Mouse (Mus musculus) CH12.LX (cell line): ENCODE measurements around the gene Trp63. TPM values are rescaled to one million over a fixed set of nuclear protein-coding genes. Genes with fewer than 3 reads are reported as not detected.

Source experiments
- DNase-seq: peaks from one replicate; pipeline ENCODE4 v3.0.0-alpha.2; 2013; ENCODE audit errors: extremely low read depth
- H3K27ac ChIP-seq: 2 replicates; pipeline ENCODE4 v1.5.1; 2012; ENCODE audit warnings: low read depth, mild to moderate bottlenecking, control low read depth, moderate library complexity; ENCODE audit not compliant: insufficient read depth
- H3K27me3 ChIP-seq: replicated peaks from 2 replicates; pipeline ENCODE3; 2012; ENCODE audit warnings: inconsistent platforms
- H3K36me3 ChIP-seq, 2 experiments: replicated peaks in 1 of 2; 2 replicates each; pipeline versions ENCODE3 to v1.6.1; 2012; ENCODE audit warnings: inconsistent platforms in 1 of 2, low read length in 1 of 2, mild to moderate bottlenecking in 1 of 2, mixed read lengths in 1 of 2, moderate library complexity in 1 of 2; ENCODE audit not compliant: control insufficient read depth in 1 of 2, insufficient read depth in 1 of 2
- H3K4me1 ChIP-seq, 2 experiments: 2 replicates each; pipeline ENCODE4 v1.6.1; 2012; ENCODE audit warnings: inconsistent platforms in 1 of 2, moderate library complexity in 1 of 2; ENCODE audit not compliant: insufficient read depth in 2 of 2, control insufficient read depth in 1 of 2
- H3K4me2 ChIP-seq: 2 replicates; pipeline ENCODE4 v1.6.1; 2012; ENCODE audit warnings: low read depth, mild to moderate bottlenecking, control low read depth; ENCODE audit not compliant: poor library complexity, insufficient read depth, severe bottlenecking
- H3K4me3 ChIP-seq, 3 experiments: fragments of 150-350 bp in 1 of 3; sonication (generic) in 1 of 3; replicated peaks in 1 of 3; 2 replicates each; pipeline versions ENCODE3 to v1.5.1; 2011 to 2012; ENCODE audit warnings: low read depth in 2 of 3, low read length in 2 of 3, mild to moderate bottlenecking in 2 of 3, moderate library complexity in 2 of 3, control low read depth in 1 of 3, improper control_type of control experiment in 1 of 3, inconsistent platforms in 1 of 3, mixed read lengths in 1 of 3; ENCODE audit not compliant: poor library complexity in 1 of 3
- H3K79me2 ChIP-seq: replicated peaks from 2 replicates; pipeline ENCODE4 v1.6.1; 2012; ENCODE audit warnings: mild to moderate bottlenecking, moderate library complexity; ENCODE audit not compliant: control insufficient read depth, poor library complexity, insufficient read depth, severe bottlenecking; ENCODE audit errors: extremely low read depth
- H3K9ac ChIP-seq: 2 replicates; pipeline ENCODE4 v1.6.1; 2012; ENCODE audit warnings: low read depth, mild to moderate bottlenecking, control low read depth, moderate library complexity; ENCODE audit not compliant: insufficient read depth
- H3K9me3 ChIP-seq: replicated peaks from 2 replicates; pipeline ENCODE3; 2012; ENCODE audit warnings: low read length, inconsistent platforms, mixed read lengths
- BHLHE40 ChIP-seq: IDR thresholded peaks from 2 replicates; pipeline ENCODE4 v1.6.1; 2011; ENCODE audit warnings: mild to moderate bottlenecking, low read depth, low read length, improper control_type of control experiment
- CHD1 ChIP-seq: IDR thresholded peaks from 2 replicates; pipeline ENCODE4 v1.6.1; 2012; ENCODE audit warnings: low read depth, low read length, improper control_type of control experiment, inconsistent platforms
- CHD2 ChIP-seq: IDR thresholded peaks from 2 replicates; pipeline ENCODE4 v1.6.1; 2011; ENCODE audit warnings: low read length, improper control_type of control experiment
- CTCF ChIP-seq, 2 experiments: IDR thresholded peaks in 1 of 2; conservative IDR thresholded peaks in 1 of 2; 2 replicates each; pipeline ENCODE4 v1.5.1; 2011 to 2012; ENCODE audit warnings: low read depth in 2 of 2, low read length in 2 of 2, improper control_type of control experiment in 1 of 2, inconsistent platforms in 1 of 2, mild to moderate bottlenecking in 1 of 2, moderate library complexity in 1 of 2
- E2F4 ChIP-seq: IDR thresholded peaks from 2 replicates; pipeline ENCODE4 v1.6.1; 2011; ENCODE audit warnings: low read depth, low read length, improper control_type of control experiment; ENCODE audit not compliant: insufficient replicate concordance
- ELF1 ChIP-seq: IDR thresholded peaks from 2 replicates; pipeline ENCODE4 v1.6.1; 2014; ENCODE audit warnings: low read depth, mild to moderate bottlenecking, inconsistent platforms, low read length, improper control_type of control experiment
- EP300 ChIP-seq: IDR thresholded peaks from 2 replicates; pipeline ENCODE4 v1.6.1; 2011; ENCODE audit warnings: low read length, improper control_type of control experiment
- ETS1 ChIP-seq: conservative IDR thresholded peaks from 2 replicates; pipeline ENCODE4 v1.6.1; 2012; ENCODE audit warnings: low read depth, mild to moderate bottlenecking, inconsistent platforms, low read length, improper control_type of control experiment, moderate library complexity
- GABPA ChIP-seq: IDR thresholded peaks from 2 replicates; pipeline ENCODE4 v1.6.1; 2012; ENCODE audit warnings: low read depth, low read length, improper control_type of control experiment, inconsistent platforms; ENCODE audit not compliant: insufficient replicate concordance
- HCFC1 ChIP-seq: IDR thresholded peaks from 2 replicates; pipeline ENCODE4 v1.6.1; 2012; ENCODE audit warnings: low read depth, mild to moderate bottlenecking, inconsistent platforms, low read length, improper control_type of control experiment
- IRF4 ChIP-seq: IDR thresholded peaks from 2 replicates; pipeline ENCODE4 v1.6.1; 2014; ENCODE audit warnings: low read depth, mild to moderate bottlenecking, inconsistent platforms, low read length, improper control_type of control experiment
- JUN ChIP-seq: IDR thresholded peaks from 2 replicates; pipeline ENCODE4 v1.6.1; 2011; ENCODE audit warnings: low read depth, mild to moderate bottlenecking, low read length, improper control_type of control experiment, moderate library complexity; ENCODE audit not compliant: insufficient read depth
- JUND ChIP-seq: conservative IDR thresholded peaks from 2 replicates; pipeline ENCODE4 v1.6.1; 2011; ENCODE audit warnings: low read depth, low read length, improper control_type of control experiment
- KAT2A ChIP-seq: IDR thresholded peaks from 2 replicates; pipeline ENCODE4 v1.6.1; 2012; ENCODE audit warnings: low read length, improper control_type of control experiment, inconsistent platforms; ENCODE audit not compliant: insufficient replicate concordance
- MAFK ChIP-seq: IDR thresholded peaks from 2 replicates; pipeline ENCODE4 v1.6.1; 2011; ENCODE audit warnings: low read length, improper control_type of control experiment; ENCODE audit not compliant: insufficient replicate concordance
- MAX ChIP-seq: IDR thresholded peaks from 2 replicates; pipeline ENCODE4 v1.6.1; 2011; ENCODE audit warnings: low read length, improper control_type of control experiment
- MAZ ChIP-seq: IDR thresholded peaks from 2 replicates; pipeline ENCODE4 v1.6.1; 2012; ENCODE audit warnings: low read depth, mild to moderate bottlenecking, inconsistent platforms, low read length, improper control_type of control experiment, moderate library complexity
- MEF2A ChIP-seq: IDR thresholded peaks from 2 replicates; pipeline ENCODE4 v1.6.1; 2014; ENCODE audit warnings: low read depth, mild to moderate bottlenecking, inconsistent platforms, low read length, improper control_type of control experiment, borderline replicate concordance
- MXI1 ChIP-seq: IDR thresholded peaks from 2 replicates; pipeline ENCODE4 v1.6.1; 2011; ENCODE audit warnings: mild to moderate bottlenecking, low read depth, low read length, improper control_type of control experiment
- MYC ChIP-seq: IDR thresholded peaks from 2 replicates; pipeline ENCODE4 v1.6.1; 2011; ENCODE audit warnings: low read depth, mild to moderate bottlenecking, improper control_type of control experiment, low read length
- NELFE ChIP-seq: IDR thresholded peaks from 2 replicates; pipeline ENCODE4 v1.6.1; 2011; ENCODE audit warnings: low read depth, low read length, improper control_type of control experiment
- NRF1 ChIP-seq: IDR thresholded peaks from 2 replicates; pipeline ENCODE4 v1.6.1; 2014; ENCODE audit warnings: low read depth, mild to moderate bottlenecking, inconsistent platforms, low read length, improper control_type of control experiment, moderate library complexity
- PAX5 ChIP-seq: IDR thresholded peaks from 2 replicates; pipeline ENCODE4 v1.6.1; 2012; ENCODE audit warnings: low read length, inconsistent platforms, mixed read lengths
- POLR2A ChIP-seq: IDR thresholded peaks from 2 replicates; pipeline ENCODE4 v1.6.1; 2011; ENCODE audit warnings: low read depth, mild to moderate bottlenecking, improper control_type of control experiment, low read length
- POLR2AphosphoS2 ChIP-seq: IDR thresholded peaks from 2 replicates; pipeline ENCODE4 v1.6.1; 2011; ENCODE audit warnings: low read depth, low read length, improper control_type of control experiment
- RAD21 ChIP-seq: IDR thresholded peaks from 2 replicates; pipeline ENCODE4 v1.6.1; 2011; ENCODE audit warnings: low read depth, mild to moderate bottlenecking, low read length, improper control_type of control experiment, moderate library complexity
- RCOR1 ChIP-seq: conservative IDR thresholded peaks from 2 replicates; pipeline ENCODE4 v1.6.1; 2012; ENCODE audit warnings: low read depth, mild to moderate bottlenecking, inconsistent platforms, low read length, improper control_type of control experiment
- SIN3A ChIP-seq: IDR thresholded peaks from 2 replicates; pipeline ENCODE4 v1.6.1; 2012; ENCODE audit warnings: low read length, improper control_type of control experiment, inconsistent platforms
- SMC3 ChIP-seq: IDR thresholded peaks from 2 replicates; pipeline ENCODE4 v1.6.1; 2011; ENCODE audit warnings: low read depth, low read length, improper control_type of control experiment
- TBP ChIP-seq: conservative IDR thresholded peaks from 2 replicates; pipeline ENCODE4 v1.6.1; 2011; ENCODE audit warnings: low read depth, low read length, improper control_type of control experiment
- TCF12 ChIP-seq: IDR thresholded peaks from 2 replicates; pipeline ENCODE4 v1.6.1; 2014; ENCODE audit warnings: low read depth, mild to moderate bottlenecking, inconsistent platforms, low read length, improper control_type of control experiment
- UBTF ChIP-seq: IDR thresholded peaks from 2 replicates; pipeline ENCODE4 v1.6.1; 2012; ENCODE audit warnings: low read depth, mild to moderate bottlenecking, inconsistent platforms, low read length, improper control_type of control experiment, moderate library complexity
- USF1 ChIP-seq: IDR thresholded peaks from 2 replicates; pipeline ENCODE4 v1.6.1; 2014; ENCODE audit warnings: low read depth, mild to moderate bottlenecking, inconsistent platforms, low read length, improper control_type of control experiment
- USF2 ChIP-seq: conservative IDR thresholded peaks from 2 replicates; pipeline ENCODE4 v1.6.1; 2011; ENCODE audit warnings: low read depth, low read length, improper control_type of control experiment
- ZC3H11A ChIP-seq: IDR thresholded peaks from 2 replicates; pipeline ENCODE4 v1.6.1; 2012; ENCODE audit warnings: low read depth, mild to moderate bottlenecking, inconsistent platforms, low read length, improper control_type of control experiment
- ZKSCAN1 ChIP-seq: IDR thresholded peaks from 2 replicates; pipeline ENCODE4 v1.6.1; 2012; ENCODE audit warnings: low read depth, inconsistent platforms, low read length, improper control_type of control experiment, borderline replicate concordance
- ZMIZ1 ChIP-seq: IDR thresholded peaks from 2 replicates; pipeline ENCODE4 v1.6.1; 2012; ENCODE audit warnings: low read depth, mild to moderate bottlenecking, inconsistent platforms, low read length, improper control_type of control experiment
- ZNF384 ChIP-seq: IDR thresholded peaks from 2 replicates; pipeline ENCODE4 v1.6.1; 2012; ENCODE audit warnings: low read depth, low read length, improper control_type of control experiment, inconsistent platforms
- dilution Hi-C: fragments of 300-500 bp; cut with MboI; formaldehyde crosslinking; loops from 2 replicates; pipeline ENCODE4 v1.14.3; 2020; ENCODE audit warnings: low sequenced_read_pairs; ENCODE audit not compliant: extremely low pct_unique_long_range_greater_than_20kb, extremely low pct_ligation_motif_present
- in situ Hi-C: fragments of 300-500 bp; cut with MboI; formaldehyde crosslinking; loops from 3 replicates; pipeline ENCODE4 v1.14.3; 2019; ENCODE audit warnings: low sequenced_read_pairs, low pct_ligation_motif_present, low pct_unique_long_range_greater_than_20kb, mixed read lengths
- polyA plus RNA-seq: library from polyadenylated mRNA; unstranded; fragments of >175 nt; gene quantifications from 2 replicates; pipeline ENCODE4 v1.2.1, GENCODE M21; 2012; ENCODE audit warnings: low read depth; ENCODE audit not compliant: insufficient read length
- total RNA-seq, 2 experiments: library from RNA; depleted of rRNA; stranded (reverse); fragments of 300-350 nt in 1 of 2; fragments of >200 nt in 1 of 2; gene quantifications; 2 replicates each; pipeline ENCODE4 v1.2.3; 2012 to 2014

Trp63 gene
- total and polyA plus RNA-seq, 3 experiments, result 10.5 to 28.0 (median 20.6) TPM

DNA sequence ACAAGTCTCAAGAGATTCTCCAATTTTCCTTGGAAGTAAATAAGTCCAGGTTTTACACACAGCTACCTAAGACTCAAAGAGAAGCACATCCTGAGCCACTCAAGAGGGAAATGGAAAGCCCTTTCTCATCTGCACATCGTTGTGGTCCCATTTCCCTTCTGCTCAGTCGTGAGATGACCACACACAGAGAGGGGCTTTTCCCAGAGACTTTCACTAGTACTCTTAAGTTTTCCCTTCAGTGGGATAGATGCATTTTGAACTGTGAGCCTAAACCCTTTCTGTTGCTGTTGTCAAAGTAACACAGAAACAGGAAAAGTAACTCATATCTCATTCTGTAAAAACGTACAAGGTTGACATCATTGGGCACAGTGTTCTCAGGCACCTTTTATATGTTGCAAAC is 20.4 kb upstream of the Trp63 start:
- TF ChIP-seq ZNF384, result 0 out of 2 replicates have a peak, but pooled peaks have one; percentile 16
- peak; percentile 75 for TF ChIP-seq ETS1
- no peak for TF ChIP-seq MYC
- TF ChIP-seq IRF4, result peak; percentile 95
- no peak for TF ChIP-seq POLR2A
- no peak for TF ChIP-seq TBP
- peak; percentile 79 for TF ChIP-seq BHLHE40
- TF ChIP-seq ZC3H11A, result no peak
- TF ChIP-seq CHD1, result no peak
- TF ChIP-seq NELFE, result no peak
- TF ChIP-seq HCFC1, result no peak
- TF ChIP-seq MEF2A, result peak; percentile 68
- no peak for TF ChIP-seq NRF1
- no peak for TF ChIP-seq PAX5
- TF ChIP-seq MAX, result no peak
- no peak for TF ChIP-seq E2F4
- TF ChIP-seq USF1, result no peak
- TF ChIP-seq SIN3A, result 0 out of 2 replicates have a peak, but pooled peaks have one; percentile 62
- TF ChIP-seq ZMIZ1, result no peak
- no peak for TF ChIP-seq MXI1
- TF ChIP-seq ZKSCAN1, result no peak
- peak; percentile 20 for TF ChIP-seq SMC3
- TF ChIP-seq RCOR1, result peak; percentile 92
- TF ChIP-seq MAFK, result peak; percentile 75
- peak; percentile 36; the same call in 1 of the 2 replicates for TF ChIP-seq TCF12
- TF ChIP-seq EP300, result peak; percentile 92
- TF ChIP-seq KAT2A, result no peak
- TF ChIP-seq POLR2AphosphoS2, result no peak
- TF ChIP-seq CTCF (conservative IDR thresholded peaks at IDR 0.05 in 1 of 2, IDR thresholded peaks at IDR 0.05 in 1 of 2; ENCODE audit: low read depth in 2 of 2, low read length in 2 of 2), result no peak
- TF ChIP-seq USF2, result no peak
- no peak; the same call in 1 of the 2 replicates for TF ChIP-seq MAZ
- peak; percentile 69 for TF ChIP-seq JUN
- TF ChIP-seq GABPA, result no peak
- TF ChIP-seq JUND, result no peak; the same call in 1 of the 2 replicates
- no peak for TF ChIP-seq UBTF
- peak; percentile 54 for TF ChIP-seq CHD2
- no peak for TF ChIP-seq ELF1
- TF ChIP-seq RAD21, result no peak; the same call in none of the 2 replicates
- H3K4me1 ChIP-seq, result peaks cover 0 to 26% of the 10 kb centered on the region in 2 experiments; a peak in 3 of 4 replicates
- H3K4me2 ChIP-seq, result peak overlapping the region; percentile 7; the same call in 1 of the 2 replicates
- dilution Hi-C loops (no loop called here), in situ Hi-C loops (no loop called here)
- H3K9ac ChIP-seq, result no peak overlapping the region
- H3K27ac ChIP-seq, result no peak overlapping the region
- no peaks in the 10 kb centered on the region for H3K79me2 ChIP-seq
- peak; percentile 59 for DNase-seq
- no peaks in the 10 kb centered on the region for H3K36me3 ChIP-seq
- H3K4me3 ChIP-seq, result no peak overlapping the region
- peaks cover 4% of the 10 kb centered on the region for H3K9me3 ChIP-seq
- no peaks in the 10 kb centered on the region for H3K27me3 ChIP-seq
